Mouse (Mus musculus): ENCODE data around the gene Ptprn. TPM values are rescaled to one million over a fixed set of nuclear protein-coding genes. Genes with fewer than 3 reads are reported as not detected.

The Ptprn gene
- polyA plus RNA-seq, 1 experiment, result 10.1 TPM

DNA sequence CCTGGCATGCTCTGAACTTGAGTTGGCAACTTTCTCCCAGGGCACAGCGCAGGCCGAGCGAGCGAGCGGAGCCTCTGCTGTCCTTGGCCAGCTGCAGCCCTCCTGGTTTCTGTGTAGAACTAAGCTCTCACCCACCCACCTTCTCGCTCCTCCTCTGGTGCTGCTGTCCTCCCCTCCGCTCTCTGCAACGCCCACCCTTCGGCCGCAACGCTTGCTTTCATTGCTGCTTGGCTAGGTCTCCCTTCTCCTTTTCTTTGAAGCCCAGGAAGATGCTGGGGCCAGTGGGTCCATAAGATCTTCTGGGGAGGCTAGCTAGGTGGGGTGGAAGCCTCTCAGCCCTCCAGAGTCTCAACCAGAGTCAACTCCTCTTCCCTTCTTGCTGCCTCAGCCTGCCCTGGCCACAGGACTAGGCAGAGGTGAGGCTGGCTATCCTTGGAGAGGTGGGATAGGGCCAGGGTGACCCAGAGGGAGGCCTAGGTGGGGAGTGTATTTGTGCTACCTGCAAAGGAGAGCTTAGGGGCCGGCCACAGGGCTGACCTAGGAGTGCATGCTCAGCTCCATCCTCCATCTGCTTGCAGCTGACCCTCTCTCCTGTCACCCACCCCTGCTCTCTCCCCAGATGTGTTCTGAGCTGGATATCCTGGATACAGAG lies 20.0 kb downstream of the Ptprn start:
- no peak overlapping the region for H3K9ac ChIP-seq (ENCODE audit: low read depth, poor library complexity, severe bottlenecking)
- peaks cover 2% of the 10 kb centered on the region for H3K4me1 ChIP-seq (ENCODE audit: control insufficient read depth, insufficient read depth, low read length)
- H3K27ac ChIP-seq (ENCODE audit: insufficient read depth, low read length), result no peak overlapping the region
- H3K27me3 ChIP-seq (ENCODE audit: control insufficient read depth, insufficient read depth, low read length, poor library complexity, severe bottlenecking), result no peaks in the 10 kb centered on the region
- H3K9me3 ChIP-seq (replicated peaks; ENCODE audit: control insufficient read depth, insufficient read depth, low read length, poor library complexity, severe bottlenecking), result no peaks in the 10 kb centered on the region
- H3K36me3 ChIP-seq (ENCODE audit: control insufficient read depth, insufficient read depth, low read length, poor library complexity, severe bottlenecking), result no peaks in the 10 kb centered on the region
- TF ChIP-seq EP300 (IDR thresholded peaks at IDR 0.05; ENCODE audit: insufficient read depth, low read depth, low read length) (no peak), CTCF (IDR thresholded peaks at IDR 0.05; ENCODE audit: low read depth, low read length) (no peak), POLR2A (IDR thresholded peaks at IDR 0.05; ENCODE audit: insufficient read depth, low read length) (no peak)
- H3K4me3 ChIP-seq (ENCODE audit: low read depth, low read length), result no peak overlapping the region

DNA sequence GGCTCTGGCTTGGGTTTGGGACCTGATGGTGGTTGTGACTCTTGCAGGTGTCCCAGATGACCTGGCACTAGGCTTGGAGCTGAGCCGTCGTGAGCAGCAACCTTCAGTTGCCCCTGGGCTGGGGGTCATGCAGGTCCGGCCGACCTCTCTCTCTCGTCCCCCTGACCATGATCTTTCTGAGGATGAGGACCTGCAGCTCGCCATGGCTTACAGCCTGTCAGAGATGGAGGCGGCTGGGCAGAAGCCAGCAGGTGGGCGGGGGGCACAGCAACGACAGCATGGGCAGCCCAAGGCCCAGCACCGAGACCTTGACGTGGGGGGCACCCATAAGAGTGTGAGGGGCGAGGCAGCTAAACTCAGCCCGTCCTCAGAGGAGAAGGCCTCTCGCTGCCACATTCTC lies 20.9 kb downstream of the Ptprn start:
- no peak for TF ChIP-seq POLR2A (IDR thresholded peaks at IDR 0.05; ENCODE audit: insufficient read depth, low read length)
- no peak for TF ChIP-seq EP300 (IDR thresholded peaks at IDR 0.05; ENCODE audit: insufficient read depth, low read depth, low read length)
- no peak for TF ChIP-seq CTCF (IDR thresholded peaks at IDR 0.05; ENCODE audit: low read depth, low read length)
- Histone ChIP-seq H3K4me3 (ENCODE audit: low read depth, low read length) (no peak overlapping the region), H3K36me3 (ENCODE audit: control insufficient read depth, insufficient read depth, low read length, poor library complexity, severe bottlenecking) (no peaks in the 10 kb centered on the region), H3K27me3 (ENCODE audit: control insufficient read depth, insufficient read depth, low read length, poor library complexity, severe bottlenecking) (no peaks in the 10 kb centered on the region), H3K4me1 (ENCODE audit: control insufficient read depth, insufficient read depth, low read length) (peaks cover 2% of the 10 kb centered on the region), H3K27ac (ENCODE audit: insufficient read depth, low read length) (no peak overlapping the region), H3K9me3 (replicated peaks; ENCODE audit: control insufficient read depth, insufficient read depth, low read length, poor library complexity, severe bottlenecking) (no peaks in the 10 kb centered on the region), H3K9ac (ENCODE audit: low read depth, poor library complexity, severe bottlenecking) (no peak overlapping the region)

DNA sequence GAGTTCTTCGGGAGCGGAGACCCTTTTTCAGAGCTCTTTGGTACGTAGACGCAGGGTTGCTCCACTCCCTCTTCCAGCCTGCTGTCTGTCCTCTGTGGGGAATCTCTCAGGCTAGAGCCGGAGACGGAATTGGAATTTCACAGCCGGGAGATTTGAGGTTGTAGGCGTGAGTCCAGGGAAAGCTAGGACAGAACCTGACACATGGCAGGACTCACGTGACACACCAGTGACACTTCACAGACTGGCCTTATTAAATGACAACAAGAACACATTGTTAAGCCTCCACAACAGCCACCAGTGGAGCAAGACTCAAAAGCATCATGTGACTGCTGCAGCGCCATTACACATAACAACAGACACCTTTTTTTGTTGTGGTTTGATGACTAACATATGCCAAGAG lies 24.7 kb downstream of the Ptprn start:
- Histone ChIP-seq H3K4me1 (ENCODE audit: control insufficient read depth, insufficient read depth, low read length) (peaks cover under 1% of the 10 kb centered on the region), H3K4me3 (ENCODE audit: low read depth, low read length) (no peak overlapping the region), H3K9me3 (replicated peaks; ENCODE audit: control insufficient read depth, insufficient read depth, low read length, poor library complexity, severe bottlenecking) (no peaks in the 10 kb centered on the region), H3K36me3 (ENCODE audit: control insufficient read depth, insufficient read depth, low read length, poor library complexity, severe bottlenecking) (no peaks in the 10 kb centered on the region), H3K27ac (ENCODE audit: insufficient read depth, low read length) (no peak overlapping the region), H3K9ac (ENCODE audit: low read depth, poor library complexity, severe bottlenecking) (no peak overlapping the region), H3K27me3 (ENCODE audit: control insufficient read depth, insufficient read depth, low read length, poor library complexity, severe bottlenecking) (no peaks in the 10 kb centered on the region)
- TF ChIP-seq EP300 (IDR thresholded peaks at IDR 0.05; ENCODE audit: insufficient read depth, low read depth, low read length) (no peak), POLR2A (IDR thresholded peaks at IDR 0.05; ENCODE audit: insufficient read depth, low read length) (no peak), CTCF (IDR thresholded peaks at IDR 0.05; ENCODE audit: low read depth, low read length) (no peak)

DNA sequence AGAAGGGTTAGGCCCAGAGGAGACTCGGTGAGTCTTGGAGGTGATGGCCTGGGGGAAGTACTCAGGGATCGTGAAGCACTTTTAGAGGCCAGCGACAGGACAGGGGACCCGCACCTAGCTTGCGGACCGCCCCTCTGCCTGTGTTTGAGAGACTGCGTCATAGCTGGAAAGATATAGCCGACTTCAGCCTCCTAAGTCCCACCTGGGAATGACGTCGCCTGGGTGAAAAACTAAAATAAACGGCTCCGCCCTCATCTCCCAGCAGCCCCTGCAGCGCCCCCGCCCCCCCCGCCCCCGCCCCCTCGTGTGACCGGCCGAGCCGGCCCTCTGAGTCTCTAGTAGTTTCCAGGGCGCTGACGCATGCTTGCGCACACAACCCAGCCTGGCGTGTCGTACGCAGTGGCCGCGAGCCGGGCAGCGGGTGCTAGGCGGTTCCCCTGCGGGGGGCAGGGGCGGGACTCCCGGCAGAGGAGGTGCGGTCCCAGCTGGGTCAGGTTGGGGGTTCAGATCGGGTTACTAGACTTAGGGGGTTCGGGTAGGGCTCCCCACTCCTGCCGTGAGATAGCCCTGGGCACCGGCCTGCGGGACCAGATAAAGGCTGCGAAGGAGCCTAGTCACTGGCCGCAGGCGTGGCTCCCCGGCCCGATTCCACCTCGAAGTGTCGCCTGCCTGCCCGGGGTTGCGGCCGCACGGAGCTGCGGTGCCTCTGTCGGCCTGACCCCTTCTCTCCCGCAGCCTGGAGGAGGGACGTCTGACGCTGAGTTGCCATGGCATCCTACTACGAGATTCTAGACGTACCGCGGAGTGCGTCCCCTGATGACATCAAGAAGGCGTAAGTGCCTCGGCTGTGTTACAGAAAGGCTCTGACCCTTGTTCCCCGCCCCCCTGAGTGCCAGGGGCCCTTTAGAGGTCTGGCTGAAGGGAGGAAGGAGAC lies 27.9 kb downstream of the Ptprn start, which contains the start of gene Dnajb2:
TSS of gene Dnajb2 (plus strand) at position 290 of the 934 bp plus-strand sequence.
- H3K9ac ChIP-seq (ENCODE audit: low read depth, poor library complexity, severe bottlenecking), result peak within 1 kb of the TSS; percentile 76
- H3K4me3 ChIP-seq (ENCODE audit: low read depth, low read length), result peak within 1 kb of the TSS; percentile 74
- no peaks in the 10 kb centered on the region for H3K27me3 ChIP-seq (ENCODE audit: control insufficient read depth, insufficient read depth, low read length, poor library complexity, severe bottlenecking)
- TF ChIP-seq EP300 (IDR thresholded peaks at IDR 0.05; ENCODE audit: insufficient read depth, low read depth, low read length) (peak; percentile 23; the same call in 1 of the 2 replicates), POLR2A (IDR thresholded peaks at IDR 0.05; ENCODE audit: insufficient read depth, low read length) (peak; percentile 90), CTCF (IDR thresholded peaks at IDR 0.05; ENCODE audit: low read depth, low read length) (no peak)
- H3K9me3 ChIP-seq (replicated peaks; ENCODE audit: control insufficient read depth, insufficient read depth, low read length, poor library complexity, severe bottlenecking), result no peaks in the 10 kb centered on the region
- peaks cover 4% of the 10 kb centered on the region for H3K4me1 ChIP-seq (ENCODE audit: control insufficient read depth, insufficient read depth, low read length)
- no peak within 1 kb of the TSS; the same call in 1 of the 2 replicates for H3K27ac ChIP-seq (ENCODE audit: insufficient read depth, low read length)
- H3K36me3 ChIP-seq (ENCODE audit: control insufficient read depth, insufficient read depth, low read length, poor library complexity, severe bottlenecking), result no peaks in the 10 kb centered on the region

DNA sequence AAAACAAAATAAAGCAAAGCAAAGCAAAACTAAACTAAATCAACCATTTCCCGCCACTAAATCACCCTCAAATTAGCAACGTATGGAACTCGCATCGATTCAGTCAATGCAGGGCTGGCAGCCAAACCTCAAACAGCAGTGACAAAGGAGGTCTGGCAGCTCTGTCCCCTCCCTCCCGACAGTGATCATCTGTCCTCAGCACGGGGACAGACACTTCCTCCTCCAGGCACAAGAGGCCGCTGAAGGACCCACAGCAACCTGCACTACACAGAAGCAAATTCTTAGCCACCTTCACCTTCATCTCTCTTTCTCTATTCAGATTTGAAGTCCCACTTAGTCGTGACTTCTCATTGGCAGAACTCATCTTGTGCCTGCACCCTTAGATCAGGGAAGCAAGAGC lies 29.7 kb downstream of the Ptprn start:
- Histone ChIP-seq H3K27me3 (ENCODE audit: control insufficient read depth, insufficient read depth, low read length, poor library complexity, severe bottlenecking) (no peaks in the 10 kb centered on the region), H3K4me1 (ENCODE audit: control insufficient read depth, insufficient read depth, low read length) (peaks cover 4% of the 10 kb centered on the region), H3K36me3 (ENCODE audit: control insufficient read depth, insufficient read depth, low read length, poor library complexity, severe bottlenecking) (no peaks in the 10 kb centered on the region), H3K9ac (ENCODE audit: low read depth, poor library complexity, severe bottlenecking) (no peak overlapping the region), H3K9me3 (replicated peaks; ENCODE audit: control insufficient read depth, insufficient read depth, low read length, poor library complexity, severe bottlenecking) (no peaks in the 10 kb centered on the region), H3K27ac (ENCODE audit: insufficient read depth, low read length) (no peak overlapping the region), H3K4me3 (ENCODE audit: low read depth, low read length) (no peak overlapping the region)
- no peak for TF ChIP-seq POLR2A (IDR thresholded peaks at IDR 0.05; ENCODE audit: insufficient read depth, low read length)
- TF ChIP-seq EP300 (IDR thresholded peaks at IDR 0.05; ENCODE audit: insufficient read depth, low read depth, low read length), result no peak
- peak; percentile 74 for TF ChIP-seq CTCF (IDR thresholded peaks at IDR 0.05; ENCODE audit: low read depth, low read length)

Measured in ES-Bruce4 (cell line).